Mouse (Mus musculus) stomach, postnatal 0 days (tissue): ENCODE measurements around the gene Inpp4a. TPM values are rescaled to one million over a fixed set of nuclear protein-coding genes. Genes with fewer than 3 reads are reported as not detected.

ENCODE experiments used
- ATAC-seq: fragments of 200-750 bp; cut with Nextera tagmentation; 2 replicates; pipeline ENCODE4 v1.8.0; 2017; ENCODE audit not compliant: low FRiP score, low TSS enrichment
- DNase-seq: peaks from one replicate; pipeline ENCODE4 v3.0.0-alpha.2; 2016; ENCODE audit warnings: low spot score
- H3K27ac ChIP-seq: fragments of 300-500 bp; sonication (generic); replicated peaks from 2 replicates; pipeline ENCODE4 v1.5.1; 2014; ENCODE audit warnings: mild to moderate bottlenecking, control low read depth
- H3K27me3 ChIP-seq: fragments of 300-500 bp; sonication (generic); 2 replicates; pipeline ENCODE4 v1.6.1; 2014; ENCODE audit warnings: low read length; ENCODE audit not compliant: control insufficient read depth, insufficient read depth
- H3K36me3 ChIP-seq: fragments of 300-500 bp; sonication (generic); 2 replicates; pipeline ENCODE4 v1.6.1; 2014; ENCODE audit warnings: low read length, mixed read lengths; ENCODE audit not compliant: control insufficient read depth, insufficient read depth
- H3K4me1 ChIP-seq: fragments of 300-500 bp; sonication (generic); replicated peaks from 2 replicates; pipeline ENCODE4 v1.6.1; 2014; ENCODE audit warnings: antibody characterized with exemption; ENCODE audit not compliant: control insufficient read depth, insufficient read depth
- H3K4me2 ChIP-seq: fragments of 300-500 bp; sonication (generic); replicated peaks from 2 replicates; pipeline ENCODE4 v1.6.1; 2014; ENCODE audit warnings: low read depth, mild to moderate bottlenecking, control low read depth, moderate library complexity
- H3K4me3 ChIP-seq: fragments of 300-500 bp; sonication (generic); 2 replicates; pipeline ENCODE4 v1.5.1; 2014; ENCODE audit warnings: low read depth, low read length, control low read depth
- H3K9ac ChIP-seq: fragments of 300-500 bp; sonication (generic); 2 replicates; pipeline ENCODE4 v1.6.1; 2014; ENCODE audit warnings: mild to moderate bottlenecking, low read length, control low read depth, mixed read lengths
- H3K9me3 ChIP-seq: fragments of 300-500 bp; sonication (generic); 2 replicates; pipeline ENCODE4 v1.6.1; 2016; ENCODE audit warnings: low read length; ENCODE audit not compliant: control insufficient read depth
- CTCF ChIP-seq: IDR thresholded peaks from 2 replicates; pipeline ENCODE4 v1.5.1; 2016; ENCODE audit warnings: antibody characterized with exemption, low read depth, mild to moderate bottlenecking, moderate library complexity
- EP300 ChIP-seq: optimal IDR thresholded peaks from 2 replicates; pipeline ENCODE3; 2016; ENCODE audit warnings: antibody characterized with exemption
- WGBS: fragments of 180-500 bp; shearing (Covaris S2); extraction: QIAGEN DNeasy Blood & Tissue Kit; methylation state at CpG from one replicate; pipeline ENCODE4 v1.1.7; 2014; 5-methylcytosine and 5-hydroxymethylcytosine counted together
- polyA plus RNA-seq: library from polyadenylated mRNA; unstranded; fragments of >200 nt; fragmentation: Nextera tagmentation; extraction: Ambion mirVana; gene quantifications from 2 replicates; pipeline ENCODE4 v1.2.1, GENCODE M21; 2015

Inpp4a gene
- polyA plus RNA-seq, 1 experiment from 2014 or later: 10.6 TPM

DNA sequence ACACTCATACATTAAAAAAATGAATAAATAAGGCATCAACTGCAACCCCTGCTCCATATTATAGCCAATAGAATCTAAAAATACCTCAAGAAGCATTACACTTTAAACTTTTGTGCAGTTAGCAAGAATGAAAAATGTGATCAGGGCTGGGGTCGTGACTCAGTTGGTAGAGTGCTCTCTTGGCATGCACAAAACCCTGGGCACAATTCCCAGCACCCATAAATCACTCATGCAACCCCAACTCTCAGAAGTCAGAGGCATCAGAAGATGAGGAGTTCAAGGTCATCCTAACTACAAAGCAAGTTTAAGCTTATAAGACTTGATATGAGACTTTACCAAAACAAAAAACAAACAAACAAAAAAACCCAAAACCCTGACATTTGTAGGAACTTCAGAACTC, 11.9 kb upstream of the Inpp4a start:
- Histone ChIP-seq H3K4me1 (no peaks in the 10 kb centered on the region), H3K36me3 (no peaks in the 10 kb centered on the region), H3K9me3 (no peaks in the 10 kb centered on the region), H3K27me3 (no peaks in the 10 kb centered on the region), H3K9ac (no peak overlapping the region), H3K27ac (no peak overlapping the region), H3K4me2 (no peak overlapping the region), H3K4me3 (no peak overlapping the region)
- DNase-seq (no peak), ATAC-seq (no peak)
- no peak for TF ChIP-seq EP300
- no peak for TF ChIP-seq CTCF
- 61% methylated on average over 1 of the region's 1 CpGs for WGBS

DNA sequence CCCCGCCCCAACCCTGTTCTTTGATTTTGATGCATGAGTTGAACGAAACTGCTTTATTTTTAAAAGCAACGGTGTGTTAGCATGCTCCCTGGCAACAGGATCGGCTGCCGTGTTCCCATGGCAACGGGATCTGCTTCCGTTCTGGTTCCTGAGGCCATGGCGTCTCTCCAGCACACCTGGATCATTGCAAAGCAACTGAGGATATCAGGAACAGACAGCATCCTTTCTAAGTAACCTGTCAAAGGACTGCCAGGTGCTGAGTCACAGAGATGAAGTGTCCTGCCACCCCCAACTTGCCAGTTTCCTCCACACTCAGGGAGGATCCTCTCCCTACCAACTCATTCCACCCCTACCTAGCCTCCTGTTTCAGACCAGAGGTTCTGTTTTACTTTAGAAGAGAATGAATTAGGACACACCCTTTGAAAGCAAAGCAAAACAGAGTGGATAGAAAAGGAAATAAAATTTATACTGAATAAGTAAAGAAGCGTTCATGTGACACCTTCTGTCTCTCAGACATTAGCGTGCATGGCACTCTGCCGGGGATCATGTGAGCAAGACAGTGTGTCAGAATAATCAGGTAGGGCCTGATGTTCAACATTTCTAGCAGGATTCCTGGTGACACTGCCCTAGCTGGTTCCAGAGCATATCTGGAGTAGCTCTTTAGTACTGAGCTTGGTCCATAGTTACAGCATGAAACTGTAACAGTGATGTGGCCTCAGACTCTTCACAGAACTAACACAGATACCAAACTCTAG, 11.3 kb upstream of the Inpp4a start:
- no peaks in the 10 kb centered on the region for H3K9me3 ChIP-seq
- no peak overlapping the region for H3K9ac ChIP-seq
- no peak overlapping the region for H3K4me3 ChIP-seq
- 0 out of 2 replicates have a peak overlapping the region, but pooled peaks have one; percentile 53 for H3K27ac ChIP-seq
- no peak overlapping the region for H3K4me2 ChIP-seq
- ATAC-seq (no peak), DNase-seq (peak; percentile 17)
- H3K36me3 ChIP-seq: no peaks in the 10 kb centered on the region
- no peaks in the 10 kb centered on the region for H3K27me3 ChIP-seq
- WGBS: 54% methylated on average over 11 of the region's 11 CpGs
- no peak for TF ChIP-seq EP300
- TF ChIP-seq CTCF: no peak
- no peaks in the 10 kb centered on the region for H3K4me1 ChIP-seq

DNA sequence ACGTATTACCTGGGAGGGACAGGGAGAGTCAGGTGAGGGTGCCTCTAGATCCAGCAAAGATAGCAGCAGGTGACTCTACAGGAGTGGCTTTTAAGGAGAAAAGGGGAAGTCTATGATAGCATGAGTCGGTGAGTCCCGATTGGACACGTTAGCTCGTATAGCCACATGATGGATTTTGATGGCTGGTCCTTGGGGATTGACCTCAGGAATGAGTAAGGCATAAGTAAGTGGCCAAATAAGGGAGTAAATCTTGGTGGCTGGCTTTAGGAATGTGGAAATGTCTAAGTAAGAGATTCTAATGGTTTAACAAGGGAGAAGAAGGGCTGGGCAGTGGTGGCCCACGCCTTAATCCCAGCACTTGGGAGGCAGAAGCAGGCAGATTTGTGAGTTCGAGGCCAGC, 10.7 kb upstream of the Inpp4a start:
- 58% methylated on average over 7 of the region's 7 CpGs for WGBS
- no peak overlapping the region for H3K4me2 ChIP-seq

DNA sequence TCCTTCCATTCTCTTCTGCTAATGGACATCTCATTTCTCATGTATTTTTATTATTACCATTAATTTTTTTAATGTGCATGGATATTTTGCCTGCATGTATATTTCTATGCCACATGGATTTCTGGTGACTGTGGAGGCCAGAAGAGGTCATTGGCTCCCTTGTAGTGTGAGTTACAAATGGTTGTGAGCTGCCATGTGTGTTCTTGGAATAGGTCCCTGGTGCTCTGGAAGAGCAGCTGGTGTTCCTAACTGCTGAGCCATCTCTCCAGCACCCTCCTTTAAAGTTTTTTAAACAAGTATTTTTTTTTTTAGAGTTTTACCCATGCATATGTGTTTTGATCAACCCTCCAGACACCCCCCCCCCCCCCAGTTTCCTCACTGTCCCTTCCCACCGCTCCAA, 3.3 kb upstream of the Inpp4a start:
- DNase-seq (no peak), ATAC-seq (no peak)
- H3K4me3 ChIP-seq: no peak overlapping the region
- H3K27ac ChIP-seq: no peak overlapping the region
- no peak overlapping the region for H3K4me2 ChIP-seq
- H3K9ac ChIP-seq: no peak overlapping the region
- H3K4me1 ChIP-seq: peaks cover 3% of the 10 kb centered on the region; the same call in 1 of the 2 replicates
- TF ChIP-seq EP300: no peak
- TF ChIP-seq CTCF: no peak
- 52% methylated on average over 1 of the region's 1 CpGs for WGBS
- no peaks in the 10 kb centered on the region for H3K9me3 ChIP-seq
- H3K27me3 ChIP-seq: no peaks in the 10 kb centered on the region
- H3K36me3 ChIP-seq: no peaks in the 10 kb centered on the region

More for the DNA sequence above, 10.7 kb upstream of the Inpp4a start:
- no peak for ATAC-seq
- TF ChIP-seq EP300 (no peak), CTCF (no peak)
- no peak for DNase-seq
- Histone ChIP-seq H3K36me3 (no peaks in the 10 kb centered on the region), H3K27ac (0 out of 2 replicates have a peak overlapping the region, but pooled peaks have one; percentile 13), H3K27me3 (no peaks in the 10 kb centered on the region), H3K4me3 (no peak overlapping the region), H3K9me3 (no peaks in the 10 kb centered on the region), H3K4me1 (no peaks in the 10 kb centered on the region), H3K9ac (no peak overlapping the region)

DNA sequence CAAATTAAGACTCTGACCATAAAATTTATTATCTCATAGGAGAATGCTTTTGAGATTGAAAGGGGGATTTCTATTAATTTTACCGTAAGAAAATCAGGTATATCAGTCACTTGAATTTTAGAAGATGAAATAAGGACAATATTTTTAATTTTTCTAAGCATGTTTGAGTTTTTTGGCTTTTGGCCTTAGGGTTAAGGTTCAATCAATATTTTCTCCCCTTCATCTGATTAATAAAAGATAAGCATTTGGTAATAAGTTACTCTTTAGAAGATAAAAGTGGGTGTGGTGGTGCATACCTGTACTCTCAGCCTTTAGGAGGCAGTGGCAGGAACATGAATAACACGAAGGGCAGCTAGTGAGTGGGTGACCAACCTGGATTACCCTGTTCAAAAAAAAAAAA, 761 bp upstream of the Inpp4a start:
- H3K9ac ChIP-seq: no peak overlapping the region
- TF ChIP-seq EP300: no peak
- no peak for TF ChIP-seq CTCF
- no peak overlapping the region for H3K27ac ChIP-seq
- no peaks in the 10 kb centered on the region for H3K27me3 ChIP-seq
- no peak overlapping the region for H3K4me3 ChIP-seq
- H3K36me3 ChIP-seq: no peaks in the 10 kb centered on the region
- no peak overlapping the region for H3K4me2 ChIP-seq
- no peak for DNase-seq
- H3K4me1 ChIP-seq: peaks cover 3% of the 10 kb centered on the region; the same call in 1 of the 2 replicates
- H3K9me3 ChIP-seq: no peaks in the 10 kb centered on the region
- 67% methylated on average over 2 of the region's 2 CpGs for WGBS
- ATAC-seq: no peak

DNA sequence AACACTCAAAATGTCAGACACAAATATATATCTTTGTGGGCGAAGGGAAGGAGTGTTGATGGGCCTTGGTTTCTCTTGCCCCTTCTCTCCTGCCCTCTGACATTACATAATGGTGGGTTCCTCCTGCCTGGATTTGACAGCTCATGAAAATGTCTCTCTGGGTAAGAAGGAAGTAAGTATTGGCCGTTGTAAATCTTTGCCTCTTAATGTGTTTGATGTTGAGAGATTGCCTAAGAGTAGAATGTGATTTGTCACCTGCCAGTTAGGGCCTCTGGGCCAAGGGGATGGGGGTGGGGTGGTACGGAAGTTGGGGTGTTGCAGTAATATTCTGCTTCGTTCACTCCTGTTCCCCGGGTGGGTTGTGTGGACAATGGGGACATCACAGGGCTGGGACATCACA, 985 bp downstream of the Inpp4a start:
- no peaks in the 10 kb centered on the region for H3K27me3 ChIP-seq
- no peaks in the 10 kb centered on the region for H3K9me3 ChIP-seq
- no peak for TF ChIP-seq CTCF
- TF ChIP-seq EP300: no peak
- H3K9ac ChIP-seq: peak overlapping the region; percentile 86
- H3K4me2 ChIP-seq: peak overlapping the region; percentile 79
- no peak for DNase-seq
- no peaks in the 10 kb centered on the region for H3K36me3 ChIP-seq
- H3K4me1 ChIP-seq: peaks cover 3% of the 10 kb centered on the region; the same call in 1 of the 2 replicates
- H3K27ac ChIP-seq: no peak overlapping the region; the same call in 1 of the 2 replicates
- 37% methylated on average over 5 of the region's 5 CpGs for WGBS
- ATAC-seq: no peak
- peak overlapping the region; percentile 89 for H3K4me3 ChIP-seq
